Mouse (Mus musculus): ENCODE measurements around the gene Cpsf4.

GRCm38 (mm10) chr5:145218671-145219070, 51.7 kb downstream of the Cpsf4 start:
- TF ChIP-seq CTCF (conservative IDR thresholded peaks at IDR 0.05; ENCODE audit: low read length): no peak
- TF ChIP-seq POU5F1 (IDR thresholded peaks at IDR 0.05; ENCODE audit: borderline replicate concordance, low read length): no peak
- TF ChIP-seq NANOG (IDR thresholded peaks at IDR 0.05; ENCODE audit: borderline replicate concordance, low read length): no peak
